ENCODE assay signal across 23 mouse cellular contexts in genomic region chr17:67033547-67033946, GRCm38 (mm10).
"Had no signal": no experiment of that assay in that cellular context is flagged by ENCODE, and none has a peak within 500 bp of the region (broad histone marks: within the 10 kb centered on the region; RNA-seq: fewer than 3 reads in every experiment).

No protein-coding gene starts in this region.

- H3K27me3 ChIP-seq: limb, embryonic 12.5 days; limb, embryonic 13.5 days; limb, embryonic 15.5 days; liver, embryonic 12.5 days; liver, embryonic 13.5 days; liver, embryonic 15.5 days; lung, embryonic 15.5 days; megakaryocyte, embryonic 14.5 days; midbrain, embryonic 12.5 days; midbrain, embryonic 13.5 days; midbrain, embryonic 15.5 days had no signal

- DNase-seq: left cerebral cortex, postnatal 4 days; liver; liver, embryonic 13.5 days; liver, postnatal 0 days; lung, adult 18-20 months; lung, adult 2 months; lung, postnatal 10 days; lung, postnatal 14 days; lung, postnatal 36 days; lung, postnatal 4 days; midbrain, embryonic 14.5 days had no signal

- ATAC-seq: liver, embryonic 12.5 days; liver, postnatal 0 days; lung, postnatal 0 days; midbrain, embryonic 13.5 days; midbrain, embryonic 15.5 days; midbrain, embryonic 16.5 days had no signal
